Mouse (Mus musculus) spleen, adult 2 months (tissue): ENCODE results near the gene Agtrap.

ENCODE experiments used
- CTCF ChIP-seq: fragments of 200-500 bp; IDR thresholded peaks from 2 replicates; pipeline ENCODE4 v1.5.1; 2011; ENCODE audit warnings: mild to moderate bottlenecking, inconsistent platforms; ENCODE audit not compliant: insufficient read depth, insufficient read length, insufficient replicate concordance; ENCODE audit errors: extremely low read depth
- POLR2A ChIP-seq: fragments of 200-500 bp; IDR thresholded peaks from 2 replicates; pipeline ENCODE4 v1.6.1; 2011; ENCODE audit warnings: low read depth, low read length, inconsistent platforms

DNA sequence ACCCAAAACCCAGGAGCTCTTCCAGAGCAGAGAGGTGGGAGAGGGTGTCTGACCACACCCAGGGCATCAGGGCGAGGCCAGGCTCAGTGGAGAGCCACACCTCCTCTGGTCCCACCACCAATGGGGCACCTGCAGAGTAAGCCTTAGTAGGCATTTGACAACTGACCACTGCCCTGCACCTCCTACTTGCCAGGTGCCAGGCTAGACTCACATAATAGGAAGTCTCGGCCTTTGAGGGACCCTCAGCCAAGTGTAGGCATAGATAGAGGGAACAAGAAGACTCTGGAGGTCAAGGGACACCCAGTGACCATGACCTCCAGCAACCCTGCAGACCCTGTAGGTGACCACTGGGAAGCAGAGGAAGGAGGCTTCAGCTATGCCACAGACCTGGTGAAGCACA, 43.7 kb downstream of the Agtrap start:
- TF ChIP-seq CTCF, result no peak
- no peak for TF ChIP-seq POLR2A
